Mouse (Mus musculus): ENCODE results near the gene Hdhd5.

- TF ChIP-seq CTCF (IDR thresholded peaks at IDR 0.05; ENCODE audit: low read depth) (no peak), EP300 (IDR thresholded peaks at IDR 0.05; ENCODE audit: low read depth) (no peak)
Measured at GRCm38 (mm10) chr6:120546292-120546691, 15.2 kb upstream of the Hdhd5 start.
